Mouse (Mus musculus) liver, embryonic 15.5 days (tissue): ENCODE data around the gene Tymp. TPM values are rescaled to one million over a fixed set of nuclear protein-coding genes. Genes with fewer than 3 reads are reported as not detected.
A peak's percentile ranks its signal among the peaks of the same experiment; 100 is the strongest.

Experiments
- ATAC-seq: fragments of 200-750 bp; cut with Nextera tagmentation; 2 replicates; pipeline ENCODE4 v1.8.0; 2017; ENCODE audit warnings: moderate number of reproducible peaks, mild to moderate bottlenecking, moderate library complexity; ENCODE audit not compliant: insufficient read depth
- H3K27ac ChIP-seq: fragments of 300-500 bp; sonication (generic); replicated peaks from 2 replicates; pipeline ENCODE4 v1.5.1; 2015; ENCODE audit warnings: mild to moderate bottlenecking, inconsistent platforms
- H3K27me3 ChIP-seq: fragments of 300-500 bp; sonication (generic); 2 replicates; pipeline ENCODE4 v1.6.1; 2015; ENCODE audit warnings: mild to moderate bottlenecking, inconsistent platforms
- H3K36me3 ChIP-seq: fragments of 300-500 bp; sonication (generic); replicated peaks from 2 replicates; pipeline ENCODE4 v1.6.1; 2015; ENCODE audit warnings: moderate library complexity, mild to moderate bottlenecking, inconsistent platforms
- H3K4me1 ChIP-seq: fragments of 300-500 bp; sonication (generic); replicated peaks from 2 replicates; pipeline ENCODE4 v1.6.1; 2015; ENCODE audit warnings: inconsistent platforms
- H3K4me2 ChIP-seq: fragments of 300-500 bp; sonication (generic); 2 replicates; pipeline ENCODE4 v1.6.1; 2015; ENCODE audit warnings: moderate library complexity, mild to moderate bottlenecking, inconsistent platforms
- H3K4me3 ChIP-seq: fragments of 300-500 bp; sonication (generic); replicated peaks from 2 replicates; pipeline ENCODE4 v1.5.1; 2015; ENCODE audit warnings: mild to moderate bottlenecking, inconsistent platforms
- H3K9ac ChIP-seq: fragments of 300-500 bp; sonication (generic); 2 replicates; pipeline ENCODE4 v1.6.1; 2015; ENCODE audit warnings: moderate library complexity, mild to moderate bottlenecking, inconsistent platforms
- H3K9me3 ChIP-seq: fragments of 300-500 bp; sonication (generic); replicated peaks from 2 replicates; pipeline ENCODE4 v1.6.1; 2016; ENCODE audit warnings: inconsistent platforms
- WGBS: fragments of 180-500 bp; shearing (Covaris S2); methylation state at CpG from one replicate; pipeline ENCODE4 v1.1.7; 2015; ENCODE audit warnings: mixed read lengths; ENCODE audit not compliant: insufficient replicate concordance; 5-methylcytosine and 5-hydroxymethylcytosine counted together
- polyA plus RNA-seq: library from polyadenylated mRNA; unstranded; fragments of >200 nt; fragmentation: Nextera tagmentation; extraction: Ambion mirVana; gene quantifications from 2 replicates; pipeline ENCODE4 v1.2.1, GENCODE M21; 2015

Tymp gene
- polyA plus RNA-seq, 1 experiment from 2014 or later, result 0.40 TPM

GRCm38 (mm10) chr15:89353837-89354236 lies 23.0 kb downstream of the Tymp start:
- no peak for ATAC-seq
- Histone ChIP-seq H3K9ac (peak overlapping the region; percentile 91; the same call in 1 of the 2 replicates), H3K4me2 (peak overlapping the region; percentile 83), H3K4me1 (peaks cover 39% of the 10 kb centered on the region), H3K27me3 (no peaks in the 10 kb centered on the region), H3K36me3 (peaks cover 65% of the 10 kb centered on the region), H3K9me3 (no peaks in the 10 kb centered on the region), H3K4me3 (peak overlapping the region; percentile 92), H3K27ac (0 out of 2 replicates have a peak overlapping the region, but pooled peaks have one; percentile 21)
- 92% methylated on average over 16 of the region's 16 CpGs for WGBS

GRCm38 (mm10) chr15:89352795-89353194 lies 24.0 kb downstream of the Tymp start:
- Histone ChIP-seq H3K9me3 (no peaks in the 10 kb centered on the region), H3K4me2 (no peak overlapping the region), H3K36me3 (peaks cover 55% of the 10 kb centered on the region), H3K4me3 (no peak overlapping the region), H3K4me1 (peaks cover 29% of the 10 kb centered on the region), H3K27ac (no peak overlapping the region), H3K27me3 (no peaks in the 10 kb centered on the region), H3K9ac (no peak overlapping the region)
- 92% methylated on average over 12 of the region's 12 CpGs for WGBS
- ATAC-seq, result no peak

GRCm38 (mm10) chr15:89352054-89352453 lies 24.8 kb downstream of the Tymp start:
- H3K9me3 ChIP-seq, result no peaks in the 10 kb centered on the region
- no peak overlapping the region for H3K9ac ChIP-seq
- H3K4me2 ChIP-seq, result no peak overlapping the region
- no peak overlapping the region for H3K27ac ChIP-seq
- H3K4me1 ChIP-seq, result peaks cover 22% of the 10 kb centered on the region
- peaks cover 48% of the 10 kb centered on the region for H3K36me3 ChIP-seq
- WGBS, result 92% methylated on average over 14 of the region's 14 CpGs
- no peak overlapping the region for H3K4me3 ChIP-seq
- H3K27me3 ChIP-seq, result no peaks in the 10 kb centered on the region
- no peak for ATAC-seq

- Histone ChIP-seq H3K9me3 (no peaks in the 10 kb centered on the region), H3K4me3 (no peak overlapping the region), H3K27ac (no peak overlapping the region), H3K4me2 (no peak overlapping the region), H3K4me1 (peaks cover 17% of the 10 kb centered on the region), H3K27me3 (no peaks in the 10 kb centered on the region), H3K36me3 (peaks cover 46% of the 10 kb centered on the region), H3K9ac (no peak overlapping the region)
- no peak for ATAC-seq
- WGBS, result 88% methylated on average over 15 of the region's 15 CpGs
Measured at GRCm38 (mm10) chr15:89351302-89351701, 25.5 kb downstream of the Tymp start.

- H3K27me3 ChIP-seq, result no peaks in the 10 kb centered on the region
- H3K4me2 ChIP-seq, result no peak overlapping the region
- H3K9me3 ChIP-seq, result no peaks in the 10 kb centered on the region
- no peak overlapping the region for H3K4me3 ChIP-seq
- H3K9ac ChIP-seq, result no peak overlapping the region
- WGBS, result 72% methylated on average over 5 of the region's 5 CpGs
- H3K36me3 ChIP-seq, result peaks cover 46% of the 10 kb centered on the region
- no peak overlapping the region for H3K27ac ChIP-seq
- peaks cover 17% of the 10 kb centered on the region for H3K4me1 ChIP-seq
- ATAC-seq, result no peak
Measured at GRCm38 (mm10) chr15:89350447-89350846, 26.4 kb downstream of the Tymp start.

- Histone ChIP-seq H3K4me2 (no peak overlapping the region), H3K9me3 (no peaks in the 10 kb centered on the region), H3K4me3 (no peak overlapping the region), H3K36me3 (no peaks in the 10 kb centered on the region), H3K27ac (no peak overlapping the region), H3K27me3 (no peaks in the 10 kb centered on the region), H3K9ac (no peak overlapping the region), H3K4me1 (no peaks in the 10 kb centered on the region)
- no peak for ATAC-seq
- 59% methylated on average over 3 of the region's 3 CpGs for WGBS
Measured at GRCm38 (mm10) chr15:89343325-89343724, 33.5 kb downstream of the Tymp start.

- Histone ChIP-seq H3K4me3 (no peak overlapping the region), H3K27ac (no peak overlapping the region), H3K27me3 (no peaks in the 10 kb centered on the region), H3K9ac (no peak overlapping the region), H3K4me1 (no peaks in the 10 kb centered on the region), H3K36me3 (no peaks in the 10 kb centered on the region), H3K9me3 (no peaks in the 10 kb centered on the region), H3K4me2 (no peak overlapping the region)
- no peak for ATAC-seq
- WGBS, result 53% methylated on average over 1 of the region's 1 CpGs
Measured at GRCm38 (mm10) chr15:89341678-89342077, 35.2 kb downstream of the Tymp start.

- Histone ChIP-seq H3K4me3 (no peak overlapping the region), H3K9me3 (no peaks in the 10 kb centered on the region), H3K9ac (no peak overlapping the region), H3K4me1 (no peaks in the 10 kb centered on the region), H3K27me3 (no peaks in the 10 kb centered on the region), H3K27ac (no peak overlapping the region), H3K36me3 (no peaks in the 10 kb centered on the region), H3K4me2 (no peak overlapping the region)
- WGBS, result 30% methylated on average over 3 of the region's 3 CpGs
- ATAC-seq, result no peak
Measured at GRCm38 (mm10) chr15:89340136-89340535, 36.7 kb downstream of the Tymp start.

- whole genome bisulfite sequencing, result 36% methylated on average over 2 of the region's 2 CpGs
- no peaks in the 10 kb centered on the region for H3K27me3 ChIP-seq
- no peaks in the 10 kb centered on the region for H3K36me3 ChIP-seq
- ATAC-seq, result no peak
- no peak overlapping the region for H3K9ac ChIP-seq
- H3K4me2 ChIP-seq, result no peak overlapping the region
- no peak overlapping the region for H3K4me3 ChIP-seq
- H3K4me1 ChIP-seq, result no peaks in the 10 kb centered on the region
- no peak overlapping the region for H3K27ac ChIP-seq
- H3K9me3 ChIP-seq, result no peaks in the 10 kb centered on the region
Measured at GRCm38 (mm10) chr15:89339696-89340095, 37.1 kb downstream of the Tymp start.

- no peak overlapping the region for H3K4me2 ChIP-seq
- no peak overlapping the region for H3K9ac ChIP-seq
- WGBS, result 71% methylated on average over 14 of the region's 14 CpGs
- H3K4me3 ChIP-seq, result no peak overlapping the region
- H3K36me3 ChIP-seq, result no peaks in the 10 kb centered on the region
- H3K9me3 ChIP-seq, result no peaks in the 10 kb centered on the region
- H3K4me1 ChIP-seq, result no peaks in the 10 kb centered on the region
- no peak for ATAC-seq
- no peak overlapping the region for H3K27ac ChIP-seq
- no peaks in the 10 kb centered on the region for H3K27me3 ChIP-seq
Measured at GRCm38 (mm10) chr15:89336422-89336821, 40.4 kb downstream of the Tymp start.

- peak overlapping the region; percentile 23; the same call in 1 of the 2 replicates for H3K4me2 ChIP-seq
- no peaks in the 10 kb centered on the region for H3K27me3 ChIP-seq
- no peaks in the 10 kb centered on the region for H3K36me3 ChIP-seq
- H3K4me3 ChIP-seq, result no peak overlapping the region
- no peak overlapping the region for H3K9ac ChIP-seq
- no peaks in the 10 kb centered on the region for H3K9me3 ChIP-seq
- 70% methylated on average over 17 of the region's 17 CpGs for WGBS
- no peaks in the 10 kb centered on the region for H3K4me1 ChIP-seq
- no peak for ATAC-seq
- H3K27ac ChIP-seq, result no peak overlapping the region
Measured at GRCm38 (mm10) chr15:89334774-89335537, 41.9 kb downstream of the Tymp start.

- Histone ChIP-seq H3K4me2 (peak within 1 kb of the TSS; percentile 23; the same call in 1 of the 2 replicates), H3K4me3 (no peak within 1 kb of the TSS), H3K27me3 (no peaks in the 10 kb centered on the region), H3K36me3 (no peaks in the 10 kb centered on the region), H3K9ac (no peak within 1 kb of the TSS), H3K27ac (no peak within 1 kb of the TSS), H3K9me3 (no peaks in the 10 kb centered on the region), H3K4me1 (no peaks in the 10 kb centered on the region)
- 76% methylated on average over 7 of the region's 7 CpGs for WGBS
- ATAC-seq, result no peak
Measured at GRCm38 (mm10) chr15:89334271-89334670, 42.6 kb downstream of the Tymp start, which contains the start of gene Miox. TSS of gene Miox (plus strand) at chr15:89334398.
